Mouse (Mus musculus) right cerebral cortex, adult 2 months (tissue): Measurements from ENCODE around the gene Xxylt1.

Source experiments
- DNase-seq, 2 experiments: peaks; one replicate each; pipeline ENCODE4 v3.0.0; 2021 to 2022; ENCODE audit warnings: low spot score in 2 of 2

The Xxylt1 gene

DNA sequence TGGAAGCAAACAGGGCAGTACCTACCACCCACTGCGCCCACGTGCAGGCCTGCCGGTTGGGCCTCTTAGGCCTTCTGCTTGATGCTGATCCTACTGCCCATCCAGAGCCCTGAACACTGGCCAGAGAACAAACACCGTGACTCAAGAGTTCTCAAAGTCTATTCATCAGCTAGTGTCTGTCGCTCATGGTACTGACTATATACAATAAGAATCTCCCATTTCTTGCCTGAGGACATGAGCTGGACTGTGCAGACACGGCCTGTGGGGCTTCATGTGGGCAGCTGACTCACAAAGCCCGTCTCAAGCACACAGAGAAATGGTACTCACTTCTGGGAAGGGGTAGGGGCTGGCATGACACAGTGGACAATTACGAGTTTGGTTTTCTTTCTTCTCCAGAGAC, 125.1 kb downstream of the Xxylt1 start:
- DNase-seq, result no peak

DNA sequence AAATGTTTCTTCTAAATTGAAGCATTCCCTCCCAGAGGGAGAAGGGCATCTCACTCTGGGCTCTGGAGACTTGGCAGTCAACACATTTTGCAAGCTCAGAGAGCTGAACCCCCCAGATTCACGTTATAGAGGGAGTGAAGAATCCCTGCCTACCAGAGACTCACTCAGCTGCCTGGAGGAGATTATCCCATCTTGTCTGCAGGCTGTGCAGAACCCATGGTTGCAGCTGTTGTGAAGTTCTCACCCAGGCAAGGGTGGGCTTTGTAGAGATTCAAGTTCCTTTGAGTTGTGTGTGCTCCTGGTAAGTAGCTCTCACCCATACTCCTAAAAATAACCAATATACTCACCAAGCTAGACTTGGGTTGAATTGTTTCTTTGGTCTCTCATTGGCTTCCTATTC, 132.6 kb downstream of the Xxylt1 start:
- DNase-seq, result peak; percentile 35 to 36

DNA sequence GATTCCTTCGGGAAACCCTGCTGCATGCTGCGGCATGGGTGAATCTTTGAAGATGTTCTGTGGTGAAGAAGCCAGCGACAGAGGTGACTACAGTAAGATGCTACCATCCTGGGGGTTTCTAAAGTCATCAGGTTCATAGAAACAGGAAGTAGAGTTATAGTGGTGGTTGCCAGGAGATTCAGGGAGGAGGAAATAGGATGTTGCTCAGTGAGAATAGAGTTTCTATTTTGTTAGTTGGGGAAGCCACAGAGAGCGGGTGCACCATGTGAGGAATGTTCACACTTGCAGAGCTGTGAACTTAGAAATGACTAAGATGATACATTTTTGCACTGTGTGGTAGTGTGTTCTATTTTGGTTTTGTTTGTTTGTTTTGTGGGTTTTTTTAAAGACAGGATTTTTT, 133.0 kb downstream of the Xxylt1 start:
- DNase-seq, result peak; percentile 42

DNA sequence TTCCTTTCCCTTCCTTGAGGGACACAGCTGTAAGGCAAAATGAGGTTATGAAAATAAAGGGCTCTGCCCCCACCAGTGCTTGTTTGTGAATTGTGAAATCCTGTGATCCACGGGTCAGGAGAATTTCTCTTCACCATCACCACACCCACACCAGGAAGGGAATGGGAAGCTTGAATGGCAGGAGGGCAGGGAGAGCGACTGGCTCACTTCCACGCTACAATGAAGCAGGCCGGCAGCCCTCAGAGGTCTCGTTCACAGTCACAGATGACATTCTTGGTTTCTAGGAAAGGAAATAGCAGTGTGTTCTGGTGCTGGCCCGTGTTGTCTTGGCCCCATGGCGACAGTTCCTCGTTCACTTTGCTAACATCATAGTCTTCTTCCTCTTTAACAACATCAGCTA, 136.3 kb downstream of the Xxylt1 start:
- DNase-seq, result no peak

DNA sequence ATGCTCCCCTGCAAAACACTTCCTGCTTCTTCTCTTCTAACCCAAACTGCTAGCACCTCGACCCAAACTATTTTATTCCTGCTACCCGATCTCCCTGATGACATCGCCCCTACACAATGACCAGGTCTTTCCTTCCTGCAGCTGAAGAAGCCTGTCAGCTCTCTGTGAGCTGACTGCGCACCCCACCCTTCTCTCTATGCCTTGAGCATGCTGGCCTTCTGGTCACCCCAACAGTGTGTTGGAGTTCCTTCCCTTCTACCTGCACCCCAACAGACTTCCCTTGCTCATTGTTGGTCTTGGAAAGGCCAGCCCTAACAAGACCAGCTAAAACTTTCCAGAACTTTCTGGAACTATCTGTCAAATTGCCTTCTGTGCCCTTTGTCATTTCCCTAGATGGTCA, 137.3 kb downstream of the Xxylt1 start:
- no peak for DNase-seq

DNA sequence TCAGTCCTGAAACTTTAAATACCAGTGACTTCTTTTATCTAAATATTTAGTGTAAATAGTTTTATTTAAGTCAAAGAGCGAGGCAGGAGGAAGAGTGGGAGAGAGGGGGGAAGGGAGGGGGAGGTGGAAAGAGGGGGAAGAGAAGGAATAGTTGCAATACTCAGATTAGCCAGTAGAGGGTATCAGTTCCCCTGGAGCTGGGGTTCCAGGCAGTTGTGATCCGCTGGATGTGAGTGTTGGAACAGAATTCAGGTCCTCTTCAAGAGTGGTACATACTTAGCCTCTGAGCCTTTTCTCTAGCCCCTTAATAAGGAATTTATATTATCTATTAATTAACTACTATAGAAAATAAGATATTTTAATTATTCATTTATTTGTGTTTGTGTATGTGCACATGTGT, 140.5 kb downstream of the Xxylt1 start:
- DNase-seq, result no peak

DNA sequence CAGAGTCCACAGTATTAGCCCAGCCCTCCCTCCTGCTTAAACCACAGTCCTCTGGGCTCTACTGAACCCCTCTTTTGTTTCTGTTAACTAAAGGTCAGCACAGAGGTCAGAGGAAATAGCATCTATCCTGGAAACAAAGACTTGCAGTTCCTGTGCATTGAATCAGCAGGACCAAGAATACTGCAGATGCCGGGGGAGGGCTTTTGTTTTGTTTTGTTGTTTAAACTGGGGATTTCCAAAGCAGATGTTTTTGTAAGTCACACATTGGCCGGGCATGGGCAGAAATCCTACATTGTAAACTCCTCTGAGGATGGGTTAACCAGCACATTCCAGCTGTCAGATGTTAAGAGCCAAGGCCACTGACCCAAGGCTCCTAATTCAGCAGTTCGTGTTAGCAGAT, 141.3 kb downstream of the Xxylt1 start:
- no peak for DNase-seq

DNA sequence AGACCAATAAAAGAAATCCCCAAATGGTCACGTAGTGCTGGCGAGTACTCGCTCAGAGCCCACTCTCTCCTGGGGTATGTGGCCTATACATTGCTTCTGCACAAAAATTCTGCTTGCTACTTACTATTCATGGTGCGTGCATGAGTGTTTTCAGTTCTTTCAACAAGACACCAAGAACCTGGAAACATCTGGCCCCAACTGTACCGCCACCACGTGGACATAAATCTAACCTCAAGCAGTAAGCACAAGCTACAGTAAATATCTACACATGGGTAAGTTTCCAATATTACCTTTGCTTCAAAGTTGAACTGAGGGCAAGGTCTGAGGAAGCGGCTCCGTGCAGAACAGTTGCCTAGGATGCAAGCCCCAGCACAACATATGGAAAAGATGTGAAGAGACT, 142.0 kb downstream of the Xxylt1 start:
- DNase-seq, result no peak

DNA sequence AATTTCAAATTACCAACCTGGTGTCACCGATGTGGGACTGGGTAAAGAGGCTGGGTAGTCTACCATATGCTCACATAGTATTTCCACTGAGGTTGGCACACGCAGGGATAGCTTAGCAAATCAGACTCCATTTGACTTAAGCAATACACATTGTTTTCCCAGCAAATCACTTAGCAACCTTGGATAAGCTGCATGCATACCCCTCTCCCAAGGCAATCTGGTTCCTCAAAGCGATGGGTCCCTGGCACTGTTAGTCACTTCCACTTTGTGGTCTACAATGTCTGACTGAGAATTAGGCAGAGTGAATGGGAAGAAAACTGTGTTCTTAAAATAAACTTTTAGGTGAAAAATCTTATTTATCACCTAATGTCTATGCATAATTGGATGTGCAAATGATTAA, 142.6 kb downstream of the Xxylt1 start:
- DNase-seq, result no peak

DNA sequence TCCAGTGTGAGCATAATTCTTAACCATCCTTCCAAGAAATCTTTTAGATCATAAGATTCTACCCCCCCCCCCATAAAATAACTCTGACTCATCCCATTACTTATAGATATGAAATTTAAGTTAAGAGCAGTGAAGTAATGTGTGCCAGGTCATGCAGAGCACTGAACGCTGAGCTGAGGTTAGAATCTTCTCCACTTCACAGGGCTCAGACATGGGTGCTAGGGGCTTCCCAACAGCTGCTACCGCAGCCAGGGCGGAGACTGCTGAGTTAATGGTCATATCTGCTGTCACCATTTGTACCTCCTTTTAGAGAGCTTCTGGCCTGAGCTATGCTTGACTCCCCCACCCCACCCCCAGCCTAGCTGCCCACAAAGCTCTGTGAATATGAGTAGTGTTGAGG, 143.6 kb downstream of the Xxylt1 start:
- no peak for DNase-seq

DNA sequence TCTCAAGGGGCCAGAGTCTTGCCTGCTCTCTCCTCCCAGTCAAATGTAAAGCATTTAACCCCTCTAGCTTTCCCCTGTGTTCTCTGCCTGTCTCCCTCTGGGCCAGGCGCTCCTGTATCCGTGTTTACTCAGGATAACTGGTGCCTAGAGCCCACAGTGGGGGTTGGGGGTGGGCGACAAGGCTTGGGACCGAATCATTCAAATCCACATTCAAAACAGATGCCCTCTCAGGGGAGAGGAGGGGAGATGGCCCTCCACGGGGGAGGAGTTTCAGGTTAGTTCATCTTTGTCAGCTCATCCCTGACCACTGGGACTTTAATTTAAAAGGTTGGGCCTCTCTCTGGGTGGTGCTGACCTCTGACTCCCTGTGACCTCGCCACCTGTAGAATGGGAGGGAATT, 144.8 kb downstream of the Xxylt1 start:
- DNase-seq, result no peak

DNA sequence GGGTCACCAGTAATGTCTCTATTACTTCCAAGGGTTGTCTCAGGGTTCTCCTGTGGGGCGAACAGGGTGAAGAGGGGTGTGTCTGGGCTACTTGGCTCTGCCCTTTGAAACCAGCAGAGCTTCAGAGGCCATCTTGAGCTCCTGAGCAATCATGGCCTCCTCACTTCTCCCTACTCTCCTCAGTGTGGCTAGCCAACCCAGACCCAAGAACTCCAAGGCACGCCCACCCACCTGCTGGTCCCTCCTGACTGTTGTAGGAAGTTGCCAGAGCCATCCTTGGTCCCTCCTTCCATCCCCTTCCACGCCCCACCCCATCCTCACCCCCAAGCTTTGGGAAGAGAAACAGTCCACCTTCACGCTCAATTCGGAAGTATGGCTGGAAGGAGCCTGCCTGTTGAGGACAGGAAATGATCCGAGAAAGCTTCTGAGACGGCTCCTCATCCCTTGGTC, 145.2 kb downstream of the Xxylt1 start:
- DNase-seq, result no peak

DNA sequence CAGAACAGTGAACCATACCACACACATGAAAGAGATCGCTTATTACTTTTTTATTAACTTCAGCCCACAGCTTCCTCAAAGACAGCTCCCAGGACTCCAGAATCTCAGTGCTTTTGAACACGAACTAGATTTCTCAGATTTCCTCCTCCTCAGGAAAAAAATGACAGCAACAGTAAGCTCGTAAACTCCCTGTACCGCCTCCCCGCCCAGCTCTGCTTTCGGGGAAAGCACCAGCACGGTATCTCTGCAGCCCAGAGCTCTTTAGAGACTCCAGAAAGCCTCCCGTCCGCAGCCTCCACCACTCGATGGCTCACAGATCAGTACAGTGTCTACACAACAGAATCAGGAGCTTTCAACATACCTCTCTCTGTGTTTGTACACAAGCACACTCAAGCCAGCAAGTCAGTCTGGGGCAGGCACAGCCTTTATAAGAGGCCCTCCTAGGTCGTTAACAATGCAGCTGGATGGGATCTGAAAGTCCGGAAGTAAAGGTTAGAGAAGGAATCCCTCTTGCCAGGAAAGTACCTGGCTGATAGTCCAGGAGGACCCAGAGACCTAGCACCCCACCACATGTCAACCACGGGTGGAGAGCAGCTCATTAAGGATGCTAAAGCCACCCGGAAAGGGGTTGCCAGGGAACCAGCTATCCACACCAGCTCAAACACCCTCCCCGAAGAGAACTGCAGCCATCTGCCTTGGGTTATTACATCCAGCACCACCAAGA, 146.1 kb downstream of the Xxylt1 start:
- peak in 1 of 2 experiments; percentile 19 for DNase-seq

DNA sequence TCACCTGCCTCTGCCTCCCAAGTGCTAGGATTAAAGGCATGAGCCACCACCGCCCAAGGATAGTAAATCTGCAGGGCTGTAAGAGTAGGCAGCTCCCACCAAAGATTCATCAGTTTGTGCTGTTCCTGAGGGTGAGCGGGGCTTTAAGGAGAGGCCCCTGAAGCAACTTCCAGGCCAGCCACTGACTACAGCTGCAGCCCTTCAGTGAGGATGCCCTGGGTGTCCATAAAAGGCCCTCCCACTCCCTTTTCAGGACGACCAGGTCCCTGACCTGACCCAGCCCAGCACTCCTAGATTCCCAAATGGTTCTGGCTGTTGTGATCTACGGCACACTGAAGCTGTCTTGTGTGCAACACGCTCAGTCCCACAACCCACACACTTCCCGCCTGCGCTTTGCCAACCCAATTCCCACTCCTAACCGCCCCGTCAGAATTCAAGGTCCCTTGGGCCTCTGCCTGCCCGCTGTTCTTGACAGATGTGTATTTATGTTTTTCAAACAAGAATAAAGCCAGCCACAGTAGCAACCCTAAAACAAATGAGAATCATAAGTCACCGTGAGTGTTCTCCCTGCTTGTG, 146.9 kb downstream of the Xxylt1 start:
- DNase-seq, result no peak

DNA sequence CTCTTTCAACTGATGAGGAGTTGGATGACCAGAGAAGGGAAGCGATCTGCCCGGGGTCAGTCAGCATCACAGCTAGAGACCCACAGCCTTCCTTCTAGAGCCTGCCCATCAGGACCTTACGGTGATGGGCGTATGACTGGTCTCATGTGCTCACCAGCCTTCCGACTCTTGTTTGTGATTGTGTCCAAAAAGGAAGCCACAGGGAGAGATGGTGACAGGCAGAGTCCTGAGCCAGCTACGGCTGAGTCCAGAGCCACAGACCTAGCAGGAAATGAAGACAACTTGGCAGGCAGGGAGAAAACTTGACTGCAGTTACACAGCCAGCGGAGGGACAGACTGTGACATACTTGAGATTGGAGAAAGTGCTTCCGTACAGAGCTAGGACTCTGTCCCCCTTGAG, 147.9 kb downstream of the Xxylt1 start:
- no peak for DNase-seq

DNA sequence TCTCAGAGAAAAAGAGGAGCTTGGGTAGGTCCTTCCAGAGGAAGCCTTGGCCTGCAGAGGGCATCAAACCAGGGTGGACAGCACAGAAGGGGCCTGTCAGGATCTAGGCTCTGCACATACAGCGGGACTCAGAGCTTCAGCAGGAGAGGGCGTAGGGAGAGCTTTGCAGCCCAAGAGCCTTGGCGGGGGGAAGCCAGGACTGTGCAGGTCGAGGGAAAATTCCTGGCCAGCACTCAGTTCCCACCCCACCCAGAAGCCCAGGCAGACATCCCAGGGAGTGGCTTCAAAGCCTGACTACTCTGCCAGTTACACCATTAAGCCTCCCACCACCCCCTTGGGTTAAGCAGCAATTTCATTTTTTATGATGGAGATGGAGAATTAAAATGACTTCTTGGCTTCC, 148.4 kb downstream of the Xxylt1 start:
- no peak for DNase-seq

DNA sequence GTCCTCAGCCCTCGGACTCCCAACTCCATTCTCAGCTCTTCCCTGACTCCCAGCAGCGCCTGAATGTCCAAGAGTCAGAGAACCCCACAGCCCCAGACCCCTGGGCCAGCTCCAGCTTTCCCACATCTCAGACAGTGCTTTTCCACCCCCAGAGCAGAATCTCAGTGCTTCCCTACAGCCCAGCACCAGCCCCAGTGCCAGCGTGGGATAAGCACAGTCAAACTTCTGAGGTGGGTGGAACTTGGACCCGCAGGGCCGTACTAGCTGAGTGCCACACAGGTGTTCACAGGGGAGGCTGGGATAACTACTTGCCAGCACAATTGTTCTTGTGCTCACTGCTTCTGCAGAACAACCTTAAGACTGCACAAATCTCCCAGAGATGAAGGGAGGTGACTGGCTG, 149.0 kb downstream of the Xxylt1 start:
- no peak for DNase-seq

DNA sequence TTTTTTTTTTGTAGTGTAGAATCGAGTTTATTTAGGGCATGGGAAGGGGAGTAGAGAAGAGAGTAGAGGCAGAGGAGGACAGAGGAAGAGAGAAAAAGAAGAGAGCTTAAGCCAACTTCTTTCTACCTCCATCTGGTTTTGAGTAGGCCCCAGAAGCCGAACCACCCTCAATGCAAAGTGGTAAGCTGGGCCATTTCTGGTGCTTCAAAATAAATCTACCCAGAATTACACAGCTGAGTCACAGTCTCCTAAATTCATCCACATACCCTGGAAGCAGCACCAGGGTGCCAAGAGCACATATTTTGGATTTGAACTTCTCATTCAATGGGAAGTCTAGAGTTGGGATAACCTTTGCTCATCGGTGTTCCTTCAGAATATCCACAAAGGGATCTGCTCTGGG, 152.1 kb downstream of the Xxylt1 start:
- DNase-seq, result no peak

DNA sequence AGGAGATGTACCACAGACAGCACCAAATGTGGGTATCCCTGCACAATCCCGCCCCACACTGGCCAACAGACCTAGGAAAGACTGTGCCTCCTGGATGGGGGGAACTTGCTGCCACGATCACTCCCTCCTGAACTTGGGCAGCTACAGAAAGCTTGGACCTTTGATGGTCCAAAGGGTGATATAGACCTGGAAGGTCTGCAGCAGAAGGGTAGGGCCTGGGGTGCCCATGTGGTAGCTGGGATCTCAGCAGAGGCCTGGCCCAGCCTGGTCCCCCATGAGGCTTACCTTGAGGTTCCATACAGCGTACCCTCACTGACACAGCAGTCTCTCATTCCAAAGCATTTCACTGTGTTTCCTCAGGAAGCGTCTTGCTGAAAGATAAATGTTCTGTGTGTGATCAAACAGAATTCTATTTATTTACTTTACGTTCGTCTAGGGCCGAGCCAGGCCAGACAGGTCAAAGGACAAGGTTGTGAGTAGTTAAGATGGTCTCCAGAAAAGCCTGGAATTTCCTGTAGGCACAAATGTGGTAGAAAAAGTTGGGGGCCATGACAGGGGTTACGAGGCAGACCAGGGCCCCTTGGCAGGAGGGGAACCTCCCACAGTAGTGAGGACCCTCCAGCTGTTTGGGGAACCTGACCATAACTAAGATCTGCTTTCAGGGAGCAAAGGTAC, 153.0 kb downstream of the Xxylt1 start:
- no peak for DNase-seq

DNA sequence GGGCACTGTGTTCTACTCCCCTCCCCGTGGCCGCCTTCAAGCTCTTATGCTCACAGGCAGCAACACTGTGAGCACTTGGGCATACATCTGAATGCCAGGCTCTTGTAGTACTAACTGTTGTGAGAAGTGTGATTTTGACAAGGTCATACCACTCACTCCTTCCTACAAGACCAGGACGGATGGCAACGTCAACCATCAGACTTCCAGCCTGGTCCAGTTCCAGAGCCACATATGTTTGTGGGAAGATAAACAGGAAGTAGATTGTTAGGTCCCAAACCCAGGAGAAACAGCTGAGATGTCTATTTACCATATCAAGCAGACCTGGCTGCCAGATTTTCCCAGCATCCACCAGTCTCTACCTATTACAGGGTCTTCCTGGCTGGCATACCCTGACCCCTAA, 155.7 kb downstream of the Xxylt1 start:
- DNase-seq, result no peak

DNA sequence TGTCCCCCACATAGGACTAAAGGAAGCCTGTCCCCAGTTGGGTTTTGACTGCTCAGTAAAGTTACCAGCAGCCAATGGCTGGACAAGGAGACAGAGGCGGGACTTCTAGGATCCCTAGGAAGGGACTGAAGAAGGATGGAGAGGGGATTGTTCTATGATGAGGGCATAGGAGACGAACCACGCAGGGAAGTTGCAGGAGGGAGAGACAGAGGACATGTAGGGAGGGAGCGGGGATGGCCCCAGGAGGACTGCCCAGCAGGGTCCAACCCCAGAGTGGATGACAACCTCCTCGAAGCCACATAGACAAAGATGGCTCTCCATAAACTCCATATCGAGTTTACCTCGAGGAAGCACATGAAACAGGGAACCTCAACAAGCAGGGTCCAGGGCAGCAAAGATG, 157.3 kb downstream of the Xxylt1 start:
- DNase-seq, result no peak

DNA sequence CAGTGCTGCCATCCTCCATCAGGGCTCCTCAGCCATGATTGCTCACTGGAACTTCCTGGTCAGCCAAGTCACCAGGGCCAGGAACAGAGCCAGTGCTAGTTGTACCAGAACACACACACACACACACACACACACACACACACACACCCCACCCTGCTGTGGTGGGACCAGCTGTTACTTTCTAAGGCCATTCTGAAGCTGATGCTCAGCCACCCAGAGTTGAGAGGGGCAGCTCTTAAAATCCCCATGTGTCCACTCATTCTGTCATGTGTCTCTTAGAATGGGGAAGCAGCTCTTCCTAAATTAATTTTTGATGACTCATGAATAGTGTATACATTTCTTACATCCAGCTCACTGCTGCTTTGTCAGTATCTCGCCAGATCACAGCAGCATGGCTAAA, 158.7 kb downstream of the Xxylt1 start:
- DNase-seq, result no peak

DNA sequence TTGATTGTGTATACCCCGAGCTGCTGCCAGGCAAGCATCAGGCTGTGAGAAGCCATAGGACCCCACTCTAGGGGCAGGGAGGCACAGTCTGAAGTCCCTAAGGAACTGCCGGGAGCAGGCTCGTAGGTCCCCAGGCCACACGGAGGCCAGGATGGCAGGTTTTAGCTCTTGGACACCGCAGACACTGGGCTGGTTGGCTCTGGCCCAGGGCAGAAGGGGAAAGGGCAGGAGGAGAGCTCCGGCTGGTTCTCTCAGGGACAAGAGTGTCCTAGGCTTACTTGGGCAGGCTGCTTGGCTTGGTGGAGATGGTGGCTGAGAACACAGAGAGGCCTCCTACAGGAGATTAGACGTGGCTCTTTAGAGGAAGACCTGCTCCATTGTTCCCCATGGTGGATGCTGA, 162.4 kb downstream of the Xxylt1 start:
- no peak for DNase-seq
